ENCODE assay signal across 8 mouse cellular contexts in the genomic region with DNA sequence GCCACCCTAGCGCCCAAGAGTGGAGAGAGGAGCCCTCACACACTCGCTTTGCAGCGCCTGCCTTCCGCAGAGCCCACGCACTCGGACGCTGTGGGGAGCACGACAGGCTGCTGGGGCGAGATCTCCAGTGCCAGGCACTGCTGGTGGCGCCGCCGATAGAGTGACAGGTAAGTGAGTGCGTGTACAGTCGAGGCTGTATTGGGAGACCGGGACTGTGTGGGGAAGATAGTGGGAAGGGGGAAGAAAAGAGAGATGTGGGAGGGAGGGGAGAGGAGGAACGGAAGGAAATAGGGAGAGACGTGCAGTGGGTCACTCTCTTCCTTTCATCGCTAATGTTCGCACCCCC. TPM values are rescaled to one million over a fixed set of nuclear protein-coding genes. Genes with fewer than 3 reads are reported as not detected.
A peak's percentile ranks its signal among the peaks of the same experiment; 100 is the strongest.
DNase-seq lines count a peak whose midpoint lies in the region; ATAC-seq and TF ChIP-seq lines count a peak whose summit lies in the region.
"Had no signal": no experiment of that assay in that cellular context is flagged by ENCODE, and none has a peak within 500 bp of the region (broad histone marks: within the 10 kb centered on the region; RNA-seq: fewer than 3 reads in every experiment).

A gene (plus strand): TSS at position 76 of the 346 bp plus-strand sequence.

- H3K4me1 ChIP-seq in liver, embryonic 11.5 days (replicated peaks; ENCODE audit: control insufficient read depth, insufficient read depth, low read length) = no peaks in the 10 kb centered on the region; the same call in 1 of the 2 replicates
- no peaks in the 10 kb centered on the region for H3K4me1 ChIP-seq in liver, postnatal 0 days (ENCODE audit: insufficient read depth)
- peaks cover 17% of the 10 kb centered on the region for H3K4me1 ChIP-seq in forebrain, embryonic 10.5 days
- no peaks in the 10 kb centered on the region for H3K4me1 ChIP-seq in intestine, embryonic 16.5 days (ENCODE audit: control insufficient read depth, insufficient read depth, low read length)

- no peaks in the 10 kb centered on the region for H3K9me3 ChIP-seq in liver, embryonic 11.5 days (ENCODE audit: control insufficient read depth, low read length)
- H3K9me3 ChIP-seq in liver, postnatal 0 days (ENCODE audit: low read length) = no peaks in the 10 kb centered on the region
- H3K9me3 ChIP-seq in forebrain, embryonic 10.5 days = no peaks in the 10 kb centered on the region
- H3K9me3 ChIP-seq in intestine, embryonic 16.5 days (ENCODE audit: control insufficient read depth, low read length) = no peaks in the 10 kb centered on the region

- TF ChIP-seq EP300 in liver, postnatal 0 days (IDR thresholded peaks at IDR 0.05; ENCODE audit: low read depth) = no peak

- no peak within 1 kb of the TSS for H3K27ac ChIP-seq in liver, embryonic 11.5 days (ENCODE audit: low read depth, low read length)
- H3K27ac ChIP-seq in liver, postnatal 0 days (ENCODE audit: low read depth) = no peak within 1 kb of the TSS
- no peak within 1 kb of the TSS for H3K27ac ChIP-seq in forebrain, embryonic 10.5 days
- no peak within 1 kb of the TSS for H3K27ac ChIP-seq in intestine, embryonic 16.5 days (ENCODE audit: low read length)

- H3K4me2 ChIP-seq in liver, embryonic 11.5 days = peak within 1 kb of the TSS; percentile 21
- H3K4me2 ChIP-seq in liver, postnatal 0 days (ENCODE audit: low read depth, low read length) = no peak within 1 kb of the TSS
- peak within 1 kb of the TSS; percentile 19; the same call in 1 of the 2 replicates for H3K4me2 ChIP-seq in intestine, embryonic 16.5 days (ENCODE audit: low read depth, low read length)

- 4% methylated on average over 19 of the region's 19 CpGs for WGBS in liver, embryonic 11.5 days
- WGBS in liver, postnatal 0 days (ENCODE audit: insufficient replicate concordance) = 2% methylated on average over 19 of the region's 19 CpGs
- under 1% methylated on average over 19 of the region's 19 CpGs for WGBS in forebrain, embryonic 10.5 days
- under 1% methylated on average over 19 of the region's 19 CpGs for WGBS in intestine, embryonic 16.5 days

- no peak within 1 kb of the TSS; the same call in 1 of the 2 replicates for H3K4me3 ChIP-seq in liver, embryonic 11.5 days (ENCODE audit: low read depth, low read length)
- no peak within 1 kb of the TSS for H3K4me3 ChIP-seq in liver, postnatal 0 days (ENCODE audit: low read depth, low read length)
- H3K4me3 ChIP-seq in forebrain, embryonic 10.5 days = peak within 1 kb of the TSS; percentile 47
- H3K4me3 ChIP-seq in intestine, embryonic 16.5 days (ENCODE audit: low read length) = peak within 1 kb of the TSS; percentile 17

- no peak within 1 kb of the TSS for H3K9ac ChIP-seq in liver, embryonic 11.5 days (ENCODE audit: low read depth, low read length)
- no peak within 1 kb of the TSS for H3K9ac ChIP-seq in liver, postnatal 0 days (replicated peaks)
- H3K9ac ChIP-seq in intestine, embryonic 16.5 days (ENCODE audit: low read depth, low read length) = no peak within 1 kb of the TSS

- no peaks in the 10 kb centered on the region for H3K36me3 ChIP-seq in liver, embryonic 11.5 days (ENCODE audit: control insufficient read depth, insufficient read depth, low read length)
- H3K36me3 ChIP-seq in liver, postnatal 0 days (replicated peaks; ENCODE audit: insufficient read depth, low read length) = no peaks in the 10 kb centered on the region
- H3K36me3 ChIP-seq in forebrain, embryonic 10.5 days (replicated peaks) = no peaks in the 10 kb centered on the region
- no peaks in the 10 kb centered on the region for H3K36me3 ChIP-seq in intestine, embryonic 16.5 days (ENCODE audit: control insufficient read depth, insufficient read depth, low read length)

- peaks cover 39% of the 10 kb centered on the region for H3K27me3 ChIP-seq in liver, embryonic 11.5 days (replicated peaks; ENCODE audit: control insufficient read depth, insufficient read depth, low read length)
- peaks cover 37% of the 10 kb centered on the region for H3K27me3 ChIP-seq in liver, postnatal 0 days (ENCODE audit: insufficient read depth, low read length)
- H3K27me3 ChIP-seq in forebrain, embryonic 10.5 days (ENCODE audit: poor library complexity, severe bottlenecking) = peaks cover 70% of the 10 kb centered on the region
- H3K27me3 ChIP-seq in intestine, embryonic 16.5 days (replicated peaks; ENCODE audit: control insufficient read depth, insufficient read depth, low read length) = peaks cover 32% of the 10 kb centered on the region

- no peak for ATAC-seq in liver, embryonic 11.5 days (replicated peaks; ENCODE audit: low FRiP score)
- ATAC-seq in liver, postnatal 0 days = no peak
- no peak for ATAC-seq in intestine, embryonic 16.5 days
- no peak for ATAC-seq in erythroblast, adult 5-6 weeks (replicated peaks; ENCODE audit: low FRiP score, poor library complexity, severe bottlenecking)

- no peak for DNase-seq in liver, embryonic 11.5 days (ENCODE audit: low spot score)
- DNase-seq in liver, postnatal 0 days = no peak
- no peak for DNase-seq in forebrain, embryonic 10.5 days (ENCODE audit: extremely low spot score, low spot score)
- peak; percentile 34 for DNase-seq in retina, embryonic 14.5 days (ENCODE audit: low spot score)
- DNase-seq in ovary, postnatal 14 days (ENCODE audit: low spot score) = no peak

- no peak for TF ChIP-seq CTCF in liver, postnatal 0 days (IDR thresholded peaks at IDR 0.05; ENCODE audit: low read depth)

RNA-seq across cellular contexts. Expression of the gene that starts here (rescaled TPM):
- polyA plus RNA-seq in liver, embryonic 11.5 days (2014; fragmentation: Nextera tagmentation; extraction: Ambion mirVana) = not detected in 2 replicates
- not detected in 2 replicates for polyA plus RNA-seq in liver, postnatal 0 days (2015; fragmentation: Nextera tagmentation; extraction: Ambion mirVana)
- 0.04 TPM in 1 of 2 replicates, not detected in the other for polyA plus RNA-seq in forebrain, embryonic 10.5 days (2016; fragmentation: Nextera tagmentation; extraction: Ambion mirVana)
- polyA plus RNA-seq in intestine, embryonic 16.5 days (2015; fragmentation: Nextera tagmentation; extraction: Ambion mirVana) = not detected in 2 replicates
- total RNA-seq in erythroblast, adult 5-6 weeks (2015; ENCODE audit: low replicate concordance) = not detected in 2 replicates
- total RNA-seq in erythroblast, adult 5-6 weeks (2017; ENCODE audit: low replicate concordance) = not detected in 2 replicates
- total RNA-seq: neutrophil, adult 5-6 weeks had no signal

Comparison
In these comparisons a context has a peak if more than half of its experiments do, and no peak if none do; other contexts are left out.
1. H3K4me3 ChIP-seq: peak in forebrain, embryonic 10.5 days (single experiment) and intestine, embryonic 16.5 days (single experiment); none in liver, embryonic 11.5 days (single experiment) and liver, postnatal 0 days (single experiment).